Mouse (Mus musculus): ENCODE measurements at regions not wholly inside any gene's neighbourhood (a gene's known extent, or its start where the extent isn't known, plus 50 kb on each side); places are given as distances from the start of the nearest gene placed in this dataset.

DNA sequence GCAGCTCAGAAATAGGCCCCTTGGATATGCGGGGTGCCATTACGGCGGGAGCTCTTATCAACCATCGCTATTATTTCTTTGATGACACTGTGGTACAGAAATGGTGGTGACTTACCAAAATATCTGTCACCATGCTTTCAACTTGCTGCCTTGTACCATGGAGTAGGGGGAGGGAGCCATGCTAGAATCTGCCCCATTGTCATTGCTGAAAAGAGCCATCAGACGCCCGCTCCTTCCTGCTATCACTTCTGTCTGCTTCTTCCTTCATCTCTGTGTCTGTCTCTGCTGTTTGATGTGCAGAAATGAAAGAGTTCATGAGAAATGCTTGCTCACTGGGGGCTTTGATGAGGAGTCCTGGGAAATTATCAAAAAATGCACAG, 119.7 kb upstream of the Gas1 start:
- H3K27me3 ChIP-seq (replicated peaks; ENCODE audit: control insufficient read depth, insufficient read depth, low read length): no peaks in the 10 kb centered on the region
- H3K9me3 ChIP-seq (ENCODE audit: control insufficient read depth): no peaks in the 10 kb centered on the region
- TF ChIP-seq CTCF (IDR thresholded peaks at IDR 0.05; ENCODE audit: low read depth): no peak
- no peaks in the 10 kb centered on the region for H3K4me1 ChIP-seq (replicated peaks; ENCODE audit: control insufficient read depth, insufficient read depth, low read length)
- ATAC-seq: no peak
- no peak overlapping the region for H3K4me2 ChIP-seq (replicated peaks; ENCODE audit: low read depth)
- no peak overlapping the region for H3K4me3 ChIP-seq (ENCODE audit: low read depth, low read length)
- WGBS: 84% methylated on average over 6 of the region's 6 CpGs
- no peak overlapping the region for H3K27ac ChIP-seq (ENCODE audit: low read depth, low read length)
- H3K36me3 ChIP-seq (ENCODE audit: control insufficient read depth, insufficient read depth): no peaks in the 10 kb centered on the region
- H3K9ac ChIP-seq (ENCODE audit: low read depth, low read length): no peak overlapping the region

DNA sequence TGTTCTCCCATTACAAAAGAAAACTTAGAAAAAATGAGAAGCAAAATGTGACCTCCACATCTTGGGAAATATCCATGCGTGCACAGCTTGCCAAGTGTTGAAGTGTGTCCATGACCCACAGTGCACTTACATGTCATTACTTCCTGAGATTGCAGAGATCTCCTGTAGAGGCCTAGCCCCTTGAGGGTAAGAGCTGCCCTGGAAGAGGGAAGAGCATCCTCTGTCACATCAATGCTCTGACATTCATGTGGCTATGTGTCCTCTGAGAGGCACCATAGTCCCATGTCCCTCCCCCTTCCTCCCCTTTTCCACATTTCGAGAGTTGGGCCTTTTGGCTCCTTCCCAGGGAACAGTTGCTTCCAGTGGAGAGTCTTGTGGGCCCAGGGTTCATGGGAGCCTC, 121.4 kb upstream of the Gas1 start:
- Histone ChIP-seq H3K36me3 (ENCODE audit: control insufficient read depth, insufficient read depth) (no peaks in the 10 kb centered on the region), H3K4me2 (replicated peaks; ENCODE audit: low read depth) (no peak overlapping the region), H3K4me1 (replicated peaks; ENCODE audit: control insufficient read depth, insufficient read depth, low read length) (no peaks in the 10 kb centered on the region), H3K27ac (ENCODE audit: low read depth, low read length) (no peak overlapping the region), H3K9ac (ENCODE audit: low read depth, low read length) (no peak overlapping the region), H3K9me3 (ENCODE audit: control insufficient read depth) (no peaks in the 10 kb centered on the region), H3K4me3 (ENCODE audit: low read depth, low read length) (no peak overlapping the region), H3K27me3 (replicated peaks; ENCODE audit: control insufficient read depth, insufficient read depth, low read length) (no peaks in the 10 kb centered on the region)
- no peak for TF ChIP-seq CTCF (IDR thresholded peaks at IDR 0.05; ENCODE audit: low read depth)
- ATAC-seq: no peak
- 67% methylated on average over 2 of the region's 2 CpGs for WGBS

DNA sequence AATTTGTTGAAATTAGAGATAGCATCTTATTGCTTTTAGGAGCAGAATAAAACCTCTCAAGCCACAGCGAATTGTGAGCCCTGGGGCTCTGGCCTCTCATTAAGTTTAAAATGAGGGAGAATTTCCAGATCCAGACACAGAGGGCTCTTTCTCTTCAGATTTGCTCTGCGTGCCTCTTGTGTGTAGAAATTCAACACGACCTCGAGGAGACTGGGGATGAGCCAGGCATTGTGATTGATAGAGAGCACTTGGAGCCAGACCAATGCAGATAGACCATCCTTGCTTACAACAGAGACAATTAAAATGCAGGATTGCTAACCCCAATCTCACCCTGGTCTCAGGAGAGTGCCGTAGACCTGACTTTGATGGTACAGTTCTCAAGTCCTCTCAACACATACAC, 121.9 kb upstream of the Gas1 start:
- Histone ChIP-seq H3K9me3 (ENCODE audit: control insufficient read depth) (no peaks in the 10 kb centered on the region), H3K27me3 (replicated peaks; ENCODE audit: control insufficient read depth, insufficient read depth, low read length) (no peaks in the 10 kb centered on the region), H3K4me2 (replicated peaks; ENCODE audit: low read depth) (no peak overlapping the region), H3K4me1 (replicated peaks; ENCODE audit: control insufficient read depth, insufficient read depth, low read length) (no peaks in the 10 kb centered on the region), H3K9ac (ENCODE audit: low read depth, low read length) (no peak overlapping the region), H3K4me3 (ENCODE audit: low read depth, low read length) (no peak overlapping the region), H3K36me3 (ENCODE audit: control insufficient read depth, insufficient read depth) (no peaks in the 10 kb centered on the region), H3K27ac (ENCODE audit: low read depth, low read length) (no peak overlapping the region)
- ATAC-seq: no peak
- 57% methylated on average over 5 of the region's 5 CpGs for WGBS
- TF ChIP-seq CTCF (IDR thresholded peaks at IDR 0.05; ENCODE audit: low read depth): no peak

DNA sequence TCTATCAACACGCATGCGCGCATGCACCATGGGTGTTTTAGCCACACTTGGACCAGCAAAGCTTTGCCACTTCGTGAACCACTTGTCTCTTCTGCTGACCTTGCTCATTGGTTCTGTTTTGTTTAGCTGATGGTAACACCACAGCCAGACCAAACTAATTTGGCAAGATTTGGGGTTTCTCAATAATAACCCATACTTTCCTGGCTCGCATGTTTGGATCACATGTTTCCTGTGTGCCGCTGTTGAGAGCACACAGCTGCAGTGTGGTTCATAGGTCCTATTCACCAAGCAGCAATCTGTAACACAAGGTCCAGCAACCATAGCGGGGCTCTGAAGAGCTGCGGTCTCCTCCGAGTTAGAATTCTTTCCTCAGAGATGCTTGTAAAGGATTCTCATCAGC, 126.4 kb upstream of the Gas1 start:
- Histone ChIP-seq H3K27me3 (replicated peaks; ENCODE audit: control insufficient read depth, insufficient read depth, low read length) (no peaks in the 10 kb centered on the region), H3K4me2 (replicated peaks; ENCODE audit: low read depth) (no peak overlapping the region), H3K4me1 (replicated peaks; ENCODE audit: control insufficient read depth, insufficient read depth, low read length) (no peaks in the 10 kb centered on the region), H3K9ac (ENCODE audit: low read depth, low read length) (no peak overlapping the region), H3K9me3 (ENCODE audit: control insufficient read depth) (no peaks in the 10 kb centered on the region), H3K27ac (ENCODE audit: low read depth, low read length) (no peak overlapping the region), H3K4me3 (ENCODE audit: low read depth, low read length) (no peak overlapping the region), H3K36me3 (ENCODE audit: control insufficient read depth, insufficient read depth) (no peaks in the 10 kb centered on the region)
- no peak for ATAC-seq
- 82% methylated on average over 9 of the region's 9 CpGs for WGBS
- no peak for TF ChIP-seq CTCF (IDR thresholded peaks at IDR 0.05; ENCODE audit: low read depth)

DNA sequence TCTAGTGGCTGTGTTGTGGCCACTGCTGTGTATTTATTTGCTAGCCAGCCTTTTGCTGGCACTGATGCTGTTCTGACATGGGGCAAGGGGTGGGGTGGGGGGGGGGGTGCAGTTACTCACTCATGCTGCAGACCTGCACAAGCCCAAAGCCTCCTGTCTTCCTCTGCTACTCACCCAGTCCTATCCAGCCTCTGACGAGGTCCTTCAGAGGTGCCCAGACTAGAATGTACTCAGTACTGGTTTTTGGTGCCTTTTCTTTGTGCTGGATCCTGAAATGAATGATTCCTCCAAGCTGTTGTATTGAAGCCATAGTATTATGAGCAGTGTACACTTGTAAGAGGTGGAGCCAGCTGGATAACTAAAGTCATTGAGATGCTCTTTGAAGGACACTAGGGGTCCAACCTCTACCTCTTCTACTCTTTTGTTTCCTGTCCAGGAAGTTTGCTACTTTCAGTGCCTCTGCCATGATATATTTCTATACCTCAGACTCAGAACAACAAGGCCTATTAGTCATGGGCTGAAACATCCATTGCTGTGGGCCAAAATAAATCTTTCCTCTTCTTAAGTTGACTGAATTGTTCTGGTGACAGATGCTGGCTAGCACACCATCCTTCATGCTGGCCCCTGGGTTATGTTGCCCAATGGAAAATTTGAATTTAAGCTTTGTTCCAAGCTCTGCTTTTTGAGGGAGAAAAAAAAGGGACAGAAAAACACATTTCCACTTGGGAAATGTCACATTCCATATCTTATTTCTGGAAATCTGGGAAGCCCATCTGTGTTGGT, 128.1 kb upstream of the Gas1 start:
- no peaks in the 10 kb centered on the region for H3K27me3 ChIP-seq (replicated peaks; ENCODE audit: control insufficient read depth, insufficient read depth, low read length)
- H3K36me3 ChIP-seq (ENCODE audit: control insufficient read depth, insufficient read depth): no peaks in the 10 kb centered on the region
- no peak for TF ChIP-seq CTCF (IDR thresholded peaks at IDR 0.05; ENCODE audit: low read depth)
- WGBS: 71% methylated on average over 1 of the region's 1 CpGs
- no peak overlapping the region for H3K9ac ChIP-seq (ENCODE audit: low read depth, low read length)
- no peak overlapping the region for H3K4me2 ChIP-seq (replicated peaks; ENCODE audit: low read depth)
- H3K27ac ChIP-seq (ENCODE audit: low read depth, low read length): no peak overlapping the region
- H3K9me3 ChIP-seq (ENCODE audit: control insufficient read depth): no peaks in the 10 kb centered on the region
- ATAC-seq: no peak
- no peak overlapping the region for H3K4me3 ChIP-seq (ENCODE audit: low read depth, low read length)
- H3K4me1 ChIP-seq (replicated peaks; ENCODE audit: control insufficient read depth, insufficient read depth, low read length): no peaks in the 10 kb centered on the region

DNA sequence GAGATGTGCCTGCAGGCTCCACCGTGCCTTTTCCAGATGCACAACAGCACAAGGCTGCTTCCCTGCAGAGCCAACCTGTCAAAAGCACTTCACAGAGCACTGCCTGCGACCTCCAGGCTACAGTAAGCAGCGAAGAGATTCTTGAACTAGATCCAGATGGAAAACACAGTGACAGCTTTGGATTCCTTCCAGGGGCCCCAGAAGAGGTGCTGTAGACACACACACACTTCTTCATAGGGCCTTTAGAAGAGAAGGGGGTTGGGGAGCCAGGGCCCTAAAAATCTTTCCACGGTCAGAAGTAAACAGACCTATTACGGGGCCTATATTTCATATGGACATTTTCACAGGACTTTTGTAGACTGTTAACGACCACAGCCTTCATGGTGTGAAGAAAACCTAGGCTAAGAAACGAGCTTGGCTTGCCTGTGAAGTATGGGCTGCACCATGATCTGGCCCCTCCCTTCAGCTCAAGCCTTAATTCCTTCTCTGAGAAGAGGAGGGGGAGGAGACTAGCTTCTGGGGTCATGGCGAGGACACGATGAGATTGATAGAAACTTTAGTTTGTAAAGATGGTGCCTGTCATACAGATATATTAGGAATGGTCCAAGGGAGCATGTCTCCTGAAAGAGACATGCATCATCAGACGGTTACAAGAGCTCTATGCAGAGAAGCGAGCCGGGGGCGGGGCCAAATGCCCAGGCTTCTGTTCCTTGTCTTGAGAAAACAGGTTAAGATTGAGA, 131.1 kb upstream of the Gas1 start:
- no peak for TF ChIP-seq CTCF (IDR thresholded peaks at IDR 0.05; ENCODE audit: low read depth)
- Histone ChIP-seq H3K4me2 (replicated peaks; ENCODE audit: low read depth) (no peak overlapping the region), H3K9me3 (ENCODE audit: control insufficient read depth) (no peaks in the 10 kb centered on the region), H3K27ac (ENCODE audit: low read depth, low read length) (no peak overlapping the region; the same call in 1 of the 2 replicates), H3K27me3 (replicated peaks; ENCODE audit: control insufficient read depth, insufficient read depth, low read length) (no peaks in the 10 kb centered on the region), H3K4me3 (ENCODE audit: low read depth, low read length) (no peak overlapping the region), H3K4me1 (replicated peaks; ENCODE audit: control insufficient read depth, insufficient read depth, low read length) (no peaks in the 10 kb centered on the region), H3K36me3 (ENCODE audit: control insufficient read depth, insufficient read depth) (no peaks in the 10 kb centered on the region), H3K9ac (ENCODE audit: low read depth, low read length) (no peak overlapping the region)
- WGBS: 41% methylated on average over 13 of the region's 13 CpGs
- ATAC-seq: peak; percentile 82
